Mouse (Mus musculus): ENCODE measurements around the gene Sorbs2.

- TF ChIP-seq CTCF (IDR thresholded peaks at IDR 0.05; ENCODE audit: low read depth) (no peak), EP300 (IDR thresholded peaks at IDR 0.05; ENCODE audit: low read depth) (no peak)
Measured at GRCm38 (mm10) chr8:45776977-45777376, 269.4 kb downstream of the Sorbs2 start.
